Mouse (Mus musculus): ENCODE data around the gene Klk6.

DNA sequence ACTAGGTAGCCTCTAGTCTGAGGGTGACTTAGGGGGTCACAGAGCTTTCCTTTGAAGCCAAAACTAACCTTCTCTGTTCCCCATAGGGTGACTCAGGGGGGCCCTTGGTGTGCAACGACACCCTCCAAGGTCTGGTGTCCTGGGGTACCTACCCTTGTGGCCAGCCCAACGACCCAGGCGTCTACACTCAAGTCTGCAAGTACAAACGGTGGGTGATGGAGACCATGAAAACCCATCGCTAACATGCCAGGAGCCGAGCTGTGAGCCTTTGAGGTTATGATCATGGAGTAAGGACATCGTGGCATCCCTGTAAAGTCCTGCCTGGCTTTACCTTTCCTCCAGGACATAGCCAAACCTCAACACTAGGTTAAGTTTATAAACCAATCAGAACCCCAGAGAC, 9.1 kb upstream of the Klk6 start:
- no peak for TF ChIP-seq CTCF (IDR thresholded peaks at IDR 0.05; ENCODE audit: low read depth)
- no peak for TF ChIP-seq EP300 (IDR thresholded peaks at IDR 0.05; ENCODE audit: low read depth)

All from liver, embryonic 14.5 days (tissue).